In genomic region chr13:99641386-99642165, GRCm38 (mm10) we compare ENCODE assay signal across 7 mouse cellular contexts.
DNase-seq lines count a peak whose midpoint lies in the region; TF ChIP-seq lines count a peak whose summit lies in the region.

No protein-coding gene starts in this region.

- TF ChIP-seq CTCF in brain, embryonic 14.5 days (IDR thresholded peaks at IDR 0.05; ENCODE audit: borderline replicate concordance, extremely low read depth, insufficient read depth, insufficient read length): no peak

- TF ChIP-seq POLR2A in brain, embryonic 14.5 days (IDR thresholded peaks at IDR 0.05; ENCODE audit: borderline replicate concordance, extremely low read depth, insufficient read depth, insufficient read length, poor library complexity, severe bottlenecking): no peak

- peak; percentile 69 for DNase-seq in brain, embryonic 14.5 days (ENCODE audit: low read depth)
- DNase-seq in cerebellum, adult 18-20 months: peak; percentile 89 to 90
- DNase-seq in gastrocnemius, postnatal 10 days: peak; percentile 19
- peak; percentile 78 for DNase-seq in left cerebral cortex, postnatal 4 days
- no peak for DNase-seq in adrenal gland, postnatal 4 days (ENCODE audit: low spot score in 2 of 2)
- DNase-seq in urinary bladder, postnatal 10 days (ENCODE audit: low spot score): no peak
- DNase-seq in spleen, adult 12 weeks (ENCODE audit: low spot score): no peak

- intact Hi-C loops in left cerebral cortex, postnatal 4 days (cut with DNase I): loop anchor here (5.0 kb wide), 1 partner anchor 124 kb away; the partner anchor contains the start of gene Map1b

Comparison
In these comparisons a context has a peak if more than half of its experiments do, and no peak if none do; other contexts are left out.
1. DNase-seq: peak in brain, embryonic 14.5 days (single experiment), cerebellum, adult 18-20 months (2 of 2), gastrocnemius, postnatal 10 days (single experiment) and left cerebral cortex, postnatal 4 days (single experiment); none in adrenal gland, postnatal 4 days (0 of 2), urinary bladder, postnatal 10 days (single experiment) and spleen, adult 12 weeks (single experiment).